Mouse (Mus musculus): ENCODE data around the gene Gm10553. TPM values are rescaled to one million over a fixed set of nuclear protein-coding genes. Genes with fewer than 3 reads are reported as not detected.

Gm10553 gene
- total RNA-seq, 2 experiments from 2014 or later = not detected

Other genes starting within 250 kb of the Gm10553 start
- gene Slc16a14, start 165.0 kb upstream of the Gm10553 start, total RNA-seq (2021) = under 1 TPM in 1 of 2 experiments, not detected in 1; 0.21 TPM
- under 1 TPM in 1 of 2 experiments, not detected in 1; 0.33 TPM for gene A530032D15Rik, start 9.7 kb downstream of the Gm10553 start, total RNA-seq (2021)
- under 1 TPM in 1 of 2 experiments, not detected in 1; 0.74 TPM for gene C130026I21Rik, start 170.4 kb downstream of the Gm10553 start, total RNA-seq (2021)

Data from gastrocnemius, adult 18-20 months (tissue).